In genomic region chr12:9856128-9856621, GRCm38 (mm10) we compare ENCODE assay signal across 19 mouse cellular contexts.
A peak's percentile ranks its signal among the peaks of the same experiment; 100 is the strongest.
DNase-seq lines count a peak whose midpoint lies in the region; ATAC-seq and TF ChIP-seq lines count a peak whose summit lies in the region.
"Had no signal": no experiment of that assay in that cellular context is flagged by ENCODE, and none has a peak within 500 bp of the region (broad histone marks: within the 10 kb centered on the region; RNA-seq: fewer than 3 reads in every experiment).

No protein-coding gene starts in this region.

- H3K9ac ChIP-seq in forebrain, embryonic 14.5 days (ENCODE audit: low read length), result no peak overlapping the region
- H3K9ac ChIP-seq in forebrain, embryonic 16.5 days (replicated peaks; ENCODE audit: low read depth, low read length), result no peak overlapping the region
- H3K9ac ChIP-seq: embryonic facial prominence, embryonic 12.5 days; heart, embryonic 13.5 days; liver, postnatal 0 days; stomach, embryonic 15.5 days had no signal

- WGBS in forebrain, embryonic 14.5 days, result 89% methylated on average over 8 of the region's 8 CpGs
- WGBS in forebrain, embryonic 16.5 days, result 81% methylated on average over 8 of the region's 8 CpGs

- peak; percentile 44; the same call in 1 of the 2 replicates for ATAC-seq in forebrain, embryonic 14.5 days
- no peak for ATAC-seq in forebrain, embryonic 16.5 days
- ATAC-seq: liver, postnatal 0 days had no signal

- no peak overlapping the region for H3K4me2 ChIP-seq in forebrain, embryonic 14.5 days (ENCODE audit: low read length)
- no peak overlapping the region for H3K4me2 ChIP-seq in forebrain, embryonic 16.5 days (ENCODE audit: low read length)
- H3K4me2 ChIP-seq: embryonic facial prominence, embryonic 12.5 days; heart, embryonic 13.5 days; stomach, embryonic 15.5 days had no signal

- TF ChIP-seq CTCF in left cerebral cortex, adult 2 months (IDR thresholded peaks at IDR 0.05), result no peak
- TF ChIP-seq CTCF in gastrocnemius, adult 2 months (IDR thresholded peaks at IDR 0.05), result no peak

- H3K4me3 ChIP-seq in forebrain, embryonic 14.5 days (ENCODE audit: low read depth, low read length), result no peak overlapping the region
- H3K4me3 ChIP-seq in forebrain, embryonic 16.5 days (replicated peaks; ENCODE audit: low read length), result no peak overlapping the region
- no peak overlapping the region for H3K4me3 ChIP-seq in left cerebral cortex, adult 2 months
- H3K4me3 ChIP-seq in gastrocnemius, adult 2 months, result no peak overlapping the region
- H3K4me3 ChIP-seq: embryonic facial prominence, embryonic 12.5 days; heart, embryonic 13.5 days; stomach, embryonic 15.5 days had no signal

- intact Hi-C loops in left cerebral cortex, adult 2 months (cut with DNase I), result loop anchor here (5.0 kb wide), 1 partner anchor 311 kb away; no protein-coding TSS in a partner anchor
- intact Hi-C loops in gastrocnemius, adult 2 months (cut with DNase I), result no loop called here

- DNase-seq in forebrain, embryonic 14.5 days (ENCODE audit: low spot score), result peak; percentile 2
- peak; percentile 18 to 20 for DNase-seq in left cerebral cortex, adult 18-20 months (ENCODE audit: low spot score in 2 of 2)
- no peak for DNase-seq in left cerebral cortex, adult 2 months (ENCODE audit: extremely low spot score in 1 of 2, low spot score in 2 of 2)
- DNase-seq in 3T3-L1 (ENCODE audit: low read depth, low spot score), result peak; percentile 96
- DNase-seq in brain, adult 2 months (ENCODE audit: low read depth, low spot score), result peak; percentile 79
- DNase-seq in adrenal gland, postnatal 14 days, result no peak
- DNase-seq in gastrocnemius, adult 2 months, result no peak
- DNase-seq: adrenal gland, adult 2 months; cerebellum, adult 11-12 months; heart, adult 11 months; kidney, adult 2 months; kidney, postnatal 25 days; liver; liver, postnatal 0 days; lung, postnatal 14 days had no signal

- H3K27me3 ChIP-seq in forebrain, embryonic 14.5 days (replicated peaks; ENCODE audit: control insufficient read depth, insufficient read depth, low read length), result no peaks in the 10 kb centered on the region
- H3K27me3 ChIP-seq in forebrain, embryonic 16.5 days (replicated peaks; ENCODE audit: control insufficient read depth, insufficient read depth, low read length), result no peaks in the 10 kb centered on the region
- H3K27me3 ChIP-seq: embryonic facial prominence, embryonic 12.5 days; heart, embryonic 13.5 days; stomach, embryonic 15.5 days had no signal

- H3K9me3 ChIP-seq in forebrain, embryonic 14.5 days (replicated peaks; ENCODE audit: control insufficient read depth, low read length), result no peaks in the 10 kb centered on the region
- H3K9me3 ChIP-seq in forebrain, embryonic 16.5 days (ENCODE audit: control insufficient read depth, low read length), result no peaks in the 10 kb centered on the region
- H3K9me3 ChIP-seq: embryonic facial prominence, embryonic 12.5 days; heart, embryonic 13.5 days; stomach, embryonic 15.5 days had no signal

- H3K27ac ChIP-seq in forebrain, embryonic 14.5 days (ENCODE audit: low read depth, low read length), result no peak overlapping the region
- H3K27ac ChIP-seq in forebrain, embryonic 16.5 days (ENCODE audit: low read length), result no peak overlapping the region
- no peak overlapping the region for H3K27ac ChIP-seq in left cerebral cortex, adult 2 months
- no peak overlapping the region for H3K27ac ChIP-seq in gastrocnemius, adult 2 months
- H3K27ac ChIP-seq: embryonic facial prominence, embryonic 12.5 days; heart, embryonic 13.5 days; stomach, embryonic 15.5 days had no signal

- H3K4me1 ChIP-seq in forebrain, embryonic 14.5 days (ENCODE audit: control insufficient read depth, insufficient read depth, low read length), result no peaks in the 10 kb centered on the region
- H3K4me1 ChIP-seq in forebrain, embryonic 16.5 days (replicated peaks; ENCODE audit: control insufficient read depth, insufficient read depth, low read length), result no peaks in the 10 kb centered on the region
- H3K4me1 ChIP-seq: embryonic facial prominence, embryonic 12.5 days; heart, embryonic 13.5 days; stomach, embryonic 15.5 days had no signal

- no peaks in the 10 kb centered on the region for H3K36me3 ChIP-seq in forebrain, embryonic 14.5 days (ENCODE audit: control insufficient read depth, insufficient read depth, low read length)
- H3K36me3 ChIP-seq in forebrain, embryonic 16.5 days (ENCODE audit: control insufficient read depth, insufficient read depth), result no peaks in the 10 kb centered on the region
- H3K36me3 ChIP-seq: embryonic facial prominence, embryonic 12.5 days; heart, embryonic 13.5 days; stomach, embryonic 15.5 days had no signal

Comparison
In these comparisons a context has a peak if more than half of its experiments do, and no peak if none do; other contexts are left out.
1. DNase-seq: peak in forebrain, embryonic 14.5 days (single experiment), left cerebral cortex, adult 18-20 months (2 of 2), 3T3-L1 (single experiment) and brain, adult 2 months (single experiment); none in left cerebral cortex, adult 2 months (0 of 2), adrenal gland, postnatal 14 days (single experiment) and gastrocnemius, adult 2 months (single experiment).